Mouse (Mus musculus): ENCODE results near the gene Slc25a51.

DNA sequence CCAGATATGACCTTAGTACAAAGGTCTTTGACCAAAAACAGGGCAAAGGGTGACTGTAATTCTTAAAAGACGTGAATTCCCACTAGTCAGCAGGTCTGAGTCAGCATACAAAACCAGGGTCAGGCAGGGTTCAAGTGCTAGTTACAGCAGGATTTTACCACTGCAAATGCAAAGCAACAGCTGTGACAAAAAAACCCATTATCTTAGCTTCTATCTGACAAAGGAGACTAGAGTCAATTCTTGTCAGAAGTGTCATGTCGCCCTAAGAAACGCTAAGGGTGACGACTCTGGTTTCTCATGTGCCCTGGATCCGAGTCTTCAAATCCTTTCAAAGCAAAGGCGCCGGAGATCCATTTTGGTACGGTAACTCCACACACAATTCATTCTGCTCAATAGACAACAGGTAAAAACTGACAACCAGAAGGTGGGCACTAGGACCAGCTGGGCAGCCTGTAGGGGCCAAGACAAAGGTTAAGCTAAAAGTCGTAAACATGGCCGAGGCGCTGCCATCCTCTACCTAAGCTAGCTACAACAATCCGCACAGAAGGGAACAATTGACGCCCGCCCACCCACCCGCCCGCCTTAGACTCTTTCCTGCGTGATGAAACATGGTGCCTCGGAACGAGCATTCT, 747 bp downstream of the Slc25a51 start:
- TF ChIP-seq CTCF (IDR thresholded peaks at IDR 0.05; ENCODE audit: extremely low read depth, insufficient read length, insufficient replicate concordance, low read depth, low read length) (no peak), POLR2A (IDR thresholded peaks at IDR 0.05; ENCODE audit: low read depth, low read length) (no peak)

Data from small intestine, adult 2 months (tissue).